Mouse (Mus musculus) myocyte (in vitro differentiated cells): ENCODE results near the gene Card14. TPM values are rescaled to one million over a fixed set of nuclear protein-coding genes. Genes with fewer than 3 reads are reported as not detected.
"Not testable (repeated sequence)": the region's sequence is repeated elsewhere in the genome, so short reads cannot be mapped to it uniquely, and the experiment has no call there.

Source experiments
- H3K27me3 ChIP-seq: one replicate; pipeline ENCODE4 v1.6.1; 2011; ENCODE audit not compliant: control insufficient read depth, insufficient read depth, insufficient read length
- H3K36me3 ChIP-seq: one replicate; pipeline ENCODE4 v1.6.1; 2011; ENCODE audit not compliant: control insufficient read depth, insufficient read depth
- H3K4me2 ChIP-seq: one replicate; pipeline ENCODE4 v1.6.1; 2011; ENCODE audit warnings: low read depth, control low read depth
- H3K4me3 ChIP-seq: one replicate; pipeline ENCODE4 v1.5.1; 2011; ENCODE audit warnings: mild to moderate bottlenecking, control low read depth, moderate library complexity
- H3K79me2 ChIP-seq: one replicate; pipeline ENCODE4 v1.6.1; 2011; ENCODE audit not compliant: control insufficient read depth, insufficient read depth
- H3ac ChIP-seq: one replicate; pipeline ENCODE4 v1.6.1; 2011; ENCODE audit not compliant: control insufficient read depth, insufficient read length
- CEBPB ChIP-seq: IDR thresholded peaks from 2 replicates; pipeline ENCODE4 v1.6.1; 2011; ENCODE audit warnings: mild to moderate bottlenecking, moderate library complexity; ENCODE audit not compliant: poor library complexity, insufficient read depth, severe bottlenecking
- E2F4 ChIP-seq: IDR thresholded peaks from one replicate; pipeline ENCODE4 v1.6.1; 2011; ENCODE audit warnings: mild to moderate bottlenecking, control low read depth, moderate library complexity; ENCODE audit not compliant: insufficient read depth
- MAX ChIP-seq: IDR thresholded peaks from one replicate; pipeline ENCODE4 v1.6.1; 2011; ENCODE audit warnings: low read depth, mild to moderate bottlenecking, control low read depth
- MYOD1 ChIP-seq, 3 experiments: IDR thresholded peaks; one replicate each; pipeline ENCODE4 v1.6.1; 2011; ENCODE audit warnings: control low read depth in 2 of 3, low read depth in 2 of 3, mild to moderate bottlenecking in 2 of 3, moderate library complexity in 1 of 3; ENCODE audit not compliant: insufficient read length in 2 of 3, control insufficient read depth in 1 of 3
- MYOG ChIP-seq, 3 experiments: IDR thresholded peaks; one replicate each; pipeline ENCODE4 v1.6.1; 2011; ENCODE audit warnings: control low read depth in 2 of 3, low read depth in 2 of 3, mild to moderate bottlenecking in 2 of 3; ENCODE audit not compliant: insufficient read length in 2 of 3, control insufficient read depth in 1 of 3, insufficient read depth in 1 of 3
- POLR2A ChIP-seq: IDR thresholded peaks from one replicate; pipeline ENCODE4 v1.6.1; 2011; ENCODE audit warnings: low read depth, mild to moderate bottlenecking, control low read depth, moderate library complexity; ENCODE audit not compliant: insufficient read length
- POLR2AphosphoS2 ChIP-seq: IDR thresholded peaks from one replicate; pipeline ENCODE4 v1.6.1; 2011; ENCODE audit warnings: low read depth, control low read depth; ENCODE audit not compliant: insufficient read length
- REST ChIP-seq: IDR thresholded peaks from one replicate; pipeline ENCODE4 v1.6.1; 2011; ENCODE audit warnings: mild to moderate bottlenecking, control low read depth, moderate library complexity; ENCODE audit not compliant: insufficient read depth, insufficient read length
- SRF ChIP-seq: IDR thresholded peaks from one replicate; pipeline ENCODE4 v1.6.1; 2011; ENCODE audit warnings: low read depth; ENCODE audit not compliant: control insufficient read depth, insufficient read length
- TCF12 ChIP-seq: IDR thresholded peaks from one replicate; pipeline ENCODE4 v1.6.1; 2011; ENCODE audit warnings: mild to moderate bottlenecking, control low read depth; ENCODE audit not compliant: poor library complexity, insufficient read depth, severe bottlenecking
- TCF3 ChIP-seq: IDR thresholded peaks from one replicate; pipeline ENCODE4 v1.6.1; 2011; ENCODE audit warnings: low read depth, control low read depth; ENCODE audit not compliant: insufficient read length
- USF1 ChIP-seq: IDR thresholded peaks from one replicate; pipeline ENCODE4 v1.6.1; 2011; ENCODE audit warnings: low read depth, mild to moderate bottlenecking, control low read depth, moderate library complexity
- polyA plus RNA-seq: library from polyadenylated mRNA; unstranded; fragments of >200 nt; fragmentation: generic; extraction: Trizol; gene quantifications from one replicate; pipeline ENCODE4 v1.2.1, GENCODE M21; 2012; ENCODE audit warnings: missing spikeins

Card14 gene
- polyA plus RNA-seq, 1 experiment = 1.1 TPM

- Histone ChIP-seq H3K79me2 (no peaks in the 10 kb centered on the region), H3ac (no peak overlapping the region), H3K4me2 (no peak overlapping the region), H3K27me3 (peaks cover 25% of the 10 kb centered on the region), H3K4me3 (no peak overlapping the region), H3K36me3 (no peaks in the 10 kb centered on the region)
- TF ChIP-seq E2F4 = no peak
- no peak for TF ChIP-seq MYOG (IDR thresholded peaks at IDR 0.05; ENCODE audit: control insufficient read depth in 1 of 3, insufficient read depth in 1 of 3, insufficient read length in 2 of 3, low read depth in 2 of 3)
- TF ChIP-seq POLR2AphosphoS2 = no peak
- no peak for TF ChIP-seq REST
- TF ChIP-seq MYOD1 (IDR thresholded peaks at IDR 0.05; ENCODE audit: control insufficient read depth in 1 of 3, insufficient read length in 2 of 3, low read depth in 2 of 3) = no peak
- TF ChIP-seq CEBPB = no peak
- TF ChIP-seq TCF12 = no peak
- no peak for TF ChIP-seq MAX
- no peak for TF ChIP-seq USF1
- TF ChIP-seq POLR2A = no peak
- TF ChIP-seq SRF = no peak
- TF ChIP-seq TCF3 = no peak
Observed at GRCm38 (mm10) chr11:119265811-119266210, 41.8 kb upstream of the Card14 start.

- Histone ChIP-seq H3K27me3 (peaks cover 14% of the 10 kb centered on the region), H3K79me2 (no peaks in the 10 kb centered on the region), H3K4me3 (peak overlapping the region; percentile 44), H3K36me3 (no peaks in the 10 kb centered on the region), H3K4me2 (peak overlapping the region; percentile 78), H3ac (peak overlapping the region; percentile 26)
- TF ChIP-seq USF1 (no peak), MAX (no peak), REST (no peak), TCF3 (no peak), MYOD1 (IDR thresholded peaks at IDR 0.05; ENCODE audit: control insufficient read depth in 1 of 3, insufficient read length in 2 of 3, low read depth in 2 of 3) (no peak), CEBPB (no peak), SRF (no peak), E2F4 (no peak), TCF12 (no peak)
Observed at GRCm38 (mm10) chr11:119267241-119267674, 40.3 kb upstream of the Card14 start.

GRCm38 (mm10) chr11:119267768-119268556, 39.6 kb upstream of the Card14 start, which contains the start of gene Gaa:
Gene Gaa (plus strand): TSS chr11:119267887.
- Histone ChIP-seq H3ac (peak within 1 kb of the TSS; percentile 26), H3K4me2 (peak within 1 kb of the TSS; percentile 78), H3K36me3 (no peaks in the 10 kb centered on the region), H3K79me2 (no peaks in the 10 kb centered on the region), H3K4me3 (peak within 1 kb of the TSS; percentile 44), H3K27me3 (peaks cover 10% of the 10 kb centered on the region)
- no peak for TF ChIP-seq CEBPB
- TF ChIP-seq TCF3 = peak; percentile 19
- TF ChIP-seq MYOG (IDR thresholded peaks at IDR 0.05; ENCODE audit: control insufficient read depth in 1 of 3, insufficient read depth in 1 of 3, insufficient read length in 2 of 3, low read depth in 2 of 3) = peak; percentile 8 to 84 (median 84)
- peak; percentile 94 for TF ChIP-seq USF1
- TF ChIP-seq SRF = peak; percentile 17
- TF ChIP-seq POLR2A = peak; percentile 74
- TF ChIP-seq E2F4 = no peak
- peak; percentile 46 for TF ChIP-seq POLR2AphosphoS2
- TF ChIP-seq TCF12 = no peak
- TF ChIP-seq MAX = no peak
- TF ChIP-seq MYOD1 (IDR thresholded peaks at IDR 0.05; ENCODE audit: control insufficient read depth in 1 of 3, insufficient read length in 2 of 3, low read depth in 2 of 3) = peak in 2 of 3 experiments; percentile 82 to 85
- no peak for TF ChIP-seq REST

- Histone ChIP-seq H3K27me3 (peaks cover 5% of the 10 kb centered on the region), H3K4me3 (peak overlapping the region; percentile 44), H3K36me3 (no peaks in the 10 kb centered on the region), H3K79me2 (no peaks in the 10 kb centered on the region), H3ac (peak overlapping the region; percentile 26), H3K4me2 (peak overlapping the region; percentile 78)
- no peak for TF ChIP-seq MYOG (IDR thresholded peaks at IDR 0.05; ENCODE audit: control insufficient read depth in 1 of 3, insufficient read depth in 1 of 3, insufficient read length in 2 of 3, low read depth in 2 of 3)
- TF ChIP-seq CEBPB = no peak
Observed at GRCm38 (mm10) chr11:119268557-119269195, 38.9 kb upstream of the Card14 start.

- H3ac ChIP-seq, H3K4me2 ChIP-seq: not testable (repeated sequence)
Observed at GRCm38 (mm10) chr11:119272492-119272891, 35.1 kb upstream of the Card14 start.

More at GRCm38 (mm10) chr11:119272492-119272891, 35.1 kb upstream of the Card14 start:
- not testable (repeated sequence) for H3K4me3 ChIP-seq, H3K36me3 ChIP-seq, H3K27me3 ChIP-seq, H3K79me2 ChIP-seq
